Mouse (Mus musculus): ENCODE data around the gene Sipa1. TPM values are rescaled to one million over a fixed set of nuclear protein-coding genes. Genes with fewer than 3 reads are reported as not detected.

The Sipa1 gene
- polyA plus RNA-seq, 1 experiment from 2014 or later, result 24.6 TPM

DNA sequence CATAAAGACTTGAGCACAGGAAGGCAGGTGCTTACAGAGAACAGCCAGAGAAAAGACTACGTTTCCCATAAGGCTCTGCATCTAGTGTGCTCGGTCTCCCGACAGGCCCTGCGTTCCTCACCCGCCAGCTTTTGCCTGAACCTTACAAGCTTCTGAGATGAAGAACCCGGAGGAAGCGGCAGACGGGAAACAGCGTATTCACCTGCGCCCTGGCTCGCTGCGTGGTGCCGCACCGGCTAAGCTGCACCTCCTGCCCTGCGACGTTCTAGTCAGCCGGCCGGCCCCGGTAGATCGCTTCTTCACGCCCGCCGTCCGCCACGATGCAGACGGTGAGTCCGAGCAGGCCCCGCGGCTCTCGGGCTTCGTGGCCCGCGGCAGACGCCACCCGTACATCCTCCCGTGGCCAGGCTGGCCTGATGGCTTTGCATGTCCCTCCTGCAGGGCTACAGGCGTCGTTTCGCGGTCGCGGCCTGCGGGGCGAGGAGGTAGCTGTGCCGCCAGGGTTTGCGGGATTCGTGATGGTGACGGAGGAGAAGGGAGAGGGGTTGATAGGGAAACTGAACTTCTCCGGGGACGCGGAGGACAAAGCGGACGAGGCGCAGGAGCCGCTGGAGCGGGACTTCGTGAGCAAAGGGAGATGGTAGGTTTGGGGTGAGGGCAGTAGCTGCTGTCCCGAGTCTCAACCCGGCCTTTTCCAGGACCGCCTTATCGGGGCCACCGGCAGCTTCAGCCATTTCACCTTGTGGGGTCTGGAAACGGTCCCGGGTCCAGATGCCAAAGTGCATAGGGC lies 61.6 kb downstream of the Sipa1 start, which contains the start of gene Rnaseh2c:
Gene Rnaseh2c (plus strand): TSS at position 122 of the 790 bp plus-strand sequence.
- H3K9me3 ChIP-seq, result no peaks in the 10 kb centered on the region
- no peak for ATAC-seq (ENCODE audit: insufficient number of reproducible peaks, insufficient read depth, low FRiP score, low TSS enrichment, low read depth)
- H3K4me2 ChIP-seq, result peak within 1 kb of the TSS; percentile 90
- WGBS, result under 1% methylated on average over 64 of the region's 64 CpGs
- H3K36me3 ChIP-seq, result peaks cover 44% of the 10 kb centered on the region
- H3K9ac ChIP-seq, result peak within 1 kb of the TSS; percentile 97
- peaks cover 23% of the 10 kb centered on the region for H3K4me1 ChIP-seq
- peak within 1 kb of the TSS; percentile 94 for H3K4me3 ChIP-seq
- no peaks in the 10 kb centered on the region for H3K27me3 ChIP-seq
- H3K27ac ChIP-seq, result peak within 1 kb of the TSS; percentile 85

Small RNA genes lying within 50 kb of the gene (microRNA-seq; reads per million reads assigned to microRNA genes)
- not detected for gene Mir6987

Other genes with a start within 250 kb of the Sipa1 start
- 278 and 306 TPM in 2 replicates for gene Drap1, start 238.7 kb downstream of the Sipa1 start, polyA plus RNA-seq (2015; fragmentation: Nextera tagmentation; extraction: Ambion mirVana)
- gene AI837181, start 238.6 kb downstream of the Sipa1 start, polyA plus RNA-seq (2015; fragmentation: Nextera tagmentation; extraction: Ambion mirVana), result 67.3 and 67.7 TPM in 2 replicates
- not detected in 2 replicates for gene Fosl1, start 216.2 kb downstream of the Sipa1 start, polyA plus RNA-seq (2015; fragmentation: Nextera tagmentation; extraction: Ambion mirVana)
- 6.8 TPM in 2 replicates for gene Ccdc85b, start 205.8 kb downstream of the Sipa1 start, polyA plus RNA-seq (2015; fragmentation: Nextera tagmentation; extraction: Ambion mirVana)
- gene Fibp, start 203.1 kb downstream of the Sipa1 start, polyA plus RNA-seq (2015; fragmentation: Nextera tagmentation; extraction: Ambion mirVana), result 138 and 144 TPM in 2 replicates
- gene Ctsw, start 195.2 kb downstream of the Sipa1 start, polyA plus RNA-seq (2015; fragmentation: Nextera tagmentation; extraction: Ambion mirVana), result 1.6 and 2.4 TPM in 2 replicates
- gene Efemp2, start 189.8 kb downstream of the Sipa1 start, polyA plus RNA-seq (2015; fragmentation: Nextera tagmentation; extraction: Ambion mirVana), result 200 and 207 TPM in 2 replicates
- 42.5 and 43.7 TPM in 2 replicates for gene Mus81, start 175.3 kb downstream of the Sipa1 start, polyA plus RNA-seq (2015; fragmentation: Nextera tagmentation; extraction: Ambion mirVana)
- 2,535 and 2,700 TPM in 2 replicates for gene Cfl1, start 173.3 kb downstream of the Sipa1 start, polyA plus RNA-seq (2015; fragmentation: Nextera tagmentation; extraction: Ambion mirVana)
- not detected in 2 replicates for gene 1700020D05Rik, start 159.9 kb downstream of the Sipa1 start, polyA plus RNA-seq (2015; fragmentation: Nextera tagmentation; extraction: Ambion mirVana)
- gene Snx32, start 153.2 kb downstream of the Sipa1 start, polyA plus RNA-seq (2015; fragmentation: Nextera tagmentation; extraction: Ambion mirVana), result 9.7 and 11.7 TPM in 2 replicates
- 5.8 and 6.4 TPM in 2 replicates for gene Ovol1, start 103.1 kb downstream of the Sipa1 start, polyA plus RNA-seq (2015; fragmentation: Nextera tagmentation; extraction: Ambion mirVana)
- 3.1 and 3.3 TPM in 2 replicates for gene Ap5b1, start 95.7 kb downstream of the Sipa1 start, polyA plus RNA-seq (2015; fragmentation: Nextera tagmentation; extraction: Ambion mirVana)
- gene Rnaseh2c, start 61.8 kb downstream of the Sipa1 start, polyA plus RNA-seq (2015; fragmentation: Nextera tagmentation; extraction: Ambion mirVana), result 136 and 162 TPM in 2 replicates
- gene Kat5, start 53.5 kb downstream of the Sipa1 start, polyA plus RNA-seq (2015; fragmentation: Nextera tagmentation; extraction: Ambion mirVana), result 55.8 and 60.0 TPM in 2 replicates
- 47.4 and 53.0 TPM in 2 replicates for gene Rela, start 26.2 kb downstream of the Sipa1 start, polyA plus RNA-seq (2015; fragmentation: Nextera tagmentation; extraction: Ambion mirVana)
- 19.2 and 20.5 TPM in 2 replicates for gene Map3k11, start 25.0 kb upstream of the Sipa1 start, polyA plus RNA-seq (2015; fragmentation: Nextera tagmentation; extraction: Ambion mirVana)
- gene Pcnx3, start 25.2 kb upstream of the Sipa1 start, polyA plus RNA-seq (2015; fragmentation: Nextera tagmentation; extraction: Ambion mirVana), result 25.6 and 26.5 TPM in 2 replicates
- gene Kcnk7, start 40.7 kb upstream of the Sipa1 start, polyA plus RNA-seq (2015; fragmentation: Nextera tagmentation; extraction: Ambion mirVana), result 0.52 and 0.59 TPM in 2 replicates
- 9.9 and 14.0 TPM in 2 replicates for gene Ehbp1l1, start 62.6 kb upstream of the Sipa1 start, polyA plus RNA-seq (2015; fragmentation: Nextera tagmentation; extraction: Ambion mirVana)
- gene Fam89b, start 65.9 kb upstream of the Sipa1 start, polyA plus RNA-seq (2015; fragmentation: Nextera tagmentation; extraction: Ambion mirVana), result 115 and 126 TPM in 2 replicates
- gene Ltbp3, start 77.2 kb upstream of the Sipa1 start, polyA plus RNA-seq (2015; fragmentation: Nextera tagmentation; extraction: Ambion mirVana), result 44.4 and 47.8 TPM in 2 replicates
- gene Scyl1, start 107.7 kb upstream of the Sipa1 start, polyA plus RNA-seq (2015; fragmentation: Nextera tagmentation; extraction: Ambion mirVana), result 73.0 and 75.3 TPM in 2 replicates
- gene Frmd8, start 211.6 kb upstream of the Sipa1 start, polyA plus RNA-seq (2015; fragmentation: Nextera tagmentation; extraction: Ambion mirVana), result 30.6 and 34.0 TPM in 2 replicates
- gene Slc25a45, start 214.1 kb upstream of the Sipa1 start, polyA plus RNA-seq (2015; fragmentation: Nextera tagmentation; extraction: Ambion mirVana), result 3.1 and 4.5 TPM in 2 replicates
- 3.8 and 4.7 TPM in 2 replicates for gene Tigd3, start 230.4 kb upstream of the Sipa1 start, polyA plus RNA-seq (2015; fragmentation: Nextera tagmentation; extraction: Ambion mirVana)
- gene Dpf2, start 249.3 kb upstream of the Sipa1 start, polyA plus RNA-seq (2015; fragmentation: Nextera tagmentation; extraction: Ambion mirVana), result 164 and 179 TPM in 2 replicates